Mouse (Mus musculus) lung, adult 18-20 months (tissue): ENCODE data around the gene Mettl27.

ENCODE experiments used
- DNase-seq, 2 experiments: peaks; one replicate each; pipeline ENCODE4 v3.0.0; 2022; ENCODE audit warnings: mixed read lengths in 2 of 2

Gene Mettl27

GRCm38 (mm10) chr5:134932179-134932902 lies at the start of gene Mettl27:
Gene Mettl27 (plus strand): TSS chr5:134932368.
- DNase-seq = peak; percentile 90 to 93

- peak; percentile 50 to 60 for DNase-seq
Observed at GRCm38 (mm10) chr5:134883077-134883476, 49.1 kb upstream of the Mettl27 start.

- peak; percentile 86 to 90 for DNase-seq
Observed at GRCm38 (mm10) chr5:134887447-134888335, 44.5 kb upstream of the Mettl27 start.

- peak; percentile 35 to 63 for DNase-seq
Observed at GRCm38 (mm10) chr5:134888505-134888904, 43.7 kb upstream of the Mettl27 start.

GRCm38 (mm10) chr5:134890601-134891054 lies 41.5 kb upstream of the Mettl27 start:
- peak; percentile 64 to 67 for DNase-seq

- DNase-seq = peak; percentile 46 to 75
Observed at GRCm38 (mm10) chr5:134891552-134891951, 40.6 kb upstream of the Mettl27 start.

- no peak for DNase-seq
Observed at GRCm38 (mm10) chr5:134892717-134893116, 39.5 kb upstream of the Mettl27 start.

GRCm38 (mm10) chr5:134895291-134895690 lies 36.9 kb upstream of the Mettl27 start:
- peak; percentile 37 to 63 for DNase-seq

- DNase-seq = no peak
Observed at GRCm38 (mm10) chr5:134896965-134897364, 35.2 kb upstream of the Mettl27 start.

GRCm38 (mm10) chr5:134897596-134897995 lies 34.6 kb upstream of the Mettl27 start:
- DNase-seq = peak in 1 of 2 experiments; percentile 40

- DNase-seq = peak in 1 of 2 experiments; percentile 52
Observed at GRCm38 (mm10) chr5:134901012-134901643, 31.0 kb upstream of the Mettl27 start.

GRCm38 (mm10) chr5:134901644-134902027 lies 30.5 kb upstream of the Mettl27 start:
- no peak for DNase-seq

GRCm38 (mm10) chr5:134906633-134907032 lies 25.5 kb upstream of the Mettl27 start, which contains the start of gene Tmem270:
Gene Tmem270 (minus strand): TSS chr5:134906733.
- no peak for DNase-seq

GRCm38 (mm10) chr5:134907135-134907534 lies 25.0 kb upstream of the Mettl27 start:
- DNase-seq = peak; percentile 91 to 94

GRCm38 (mm10) chr5:134911901-134912300 lies 20.3 kb upstream of the Mettl27 start:
- no peak for DNase-seq

GRCm38 (mm10) chr5:134913352-134913751 lies 18.8 kb upstream of the Mettl27 start:
- DNase-seq = no peak

- DNase-seq = no peak
Observed at GRCm38 (mm10) chr5:134913753-134914152, 18.4 kb upstream of the Mettl27 start.

GRCm38 (mm10) chr5:134914510-134914909 lies 17.7 kb upstream of the Mettl27 start:
- no peak for DNase-seq

GRCm38 (mm10) chr5:134915311-134915710 lies 16.9 kb upstream of the Mettl27 start, which contains the start of gene Cldn13:
Gene Cldn13 (minus strand): TSS chr5:134915526.
- DNase-seq = no peak

- peak; percentile 60 to 72 for DNase-seq
Observed at GRCm38 (mm10) chr5:134918071-134918832, 13.9 kb upstream of the Mettl27 start.

GRCm38 (mm10) chr5:134919097-134919496 lies 13.1 kb upstream of the Mettl27 start:
- DNase-seq = no peak

- DNase-seq = no peak
Observed at GRCm38 (mm10) chr5:134920106-134920687, 12.0 kb upstream of the Mettl27 start.
